Mouse (Mus musculus) adrenal gland (tissue): ENCODE data around the gene Corin.

Experiments
- intact Hi-C: fragments of 180-260 bp; cut with DNase I; formaldehyde crosslinking; loops from one replicate; pipeline ENCODE4 v1.15.1; 2025

The Corin gene

GRCm38 (mm10) chr5:72330648-72331047 lies 173.6 kb downstream of the Corin start:
- intact Hi-C loops = no loop called here

- intact Hi-C loops = no loop called here
Measured at GRCm38 (mm10) chr5:72329453-72329852, 174.8 kb downstream of the Corin start.

- intact Hi-C loops = no loop called here
Measured at GRCm38 (mm10) chr5:72315282-72315681, 189.0 kb downstream of the Corin start.

GRCm38 (mm10) chr5:72298418-72299104 lies 205.7 kb downstream of the Corin start:
- intact Hi-C loops = no loop called here

- intact Hi-C loops = no loop called here
Measured at GRCm38 (mm10) chr5:72285077-72285476, 219.2 kb downstream of the Corin start.

GRCm38 (mm10) chr5:72282907-72283306 lies 221.4 kb downstream of the Corin start:
- intact Hi-C loops = no loop called here

- intact Hi-C loops = no loop called here
Measured at GRCm38 (mm10) chr5:72269652-72270051, 234.6 kb downstream of the Corin start.

GRCm38 (mm10) chr5:72269204-72269603 lies 235.1 kb downstream of the Corin start:
- intact Hi-C loops = no loop called here

- intact Hi-C loops = no loop called here
Measured at GRCm38 (mm10) chr5:72266955-72267535, 237.2 kb downstream of the Corin start.

- intact Hi-C loops = no loop called here
Measured at GRCm38 (mm10) chr5:72264195-72264751, 240.0 kb downstream of the Corin start.

GRCm38 (mm10) chr5:72261802-72262324 lies 242.4 kb downstream of the Corin start:
- intact Hi-C loops = no loop called here

GRCm38 (mm10) chr5:72259298-72259621 lies 245.0 kb downstream of the Corin start:
- intact Hi-C loops = no loop called here

GRCm38 (mm10) chr5:72258409-72259297 lies 245.6 kb downstream of the Corin start:
- intact Hi-C loops = no loop called here

- intact Hi-C loops = no loop called here
Measured at GRCm38 (mm10) chr5:72257084-72257483, 247.2 kb downstream of the Corin start.

- intact Hi-C loops = no loop called here
Measured at GRCm38 (mm10) chr5:72254958-72255357, 249.3 kb downstream of the Corin start.

- intact Hi-C loops = no loop called here
Measured at GRCm38 (mm10) chr5:72250180-72250579, 254.1 kb downstream of the Corin start.
